Mouse (Mus musculus): Measurements from ENCODE around the gene Sv2b. TPM values are rescaled to one million over a fixed set of nuclear protein-coding genes. Genes with fewer than 3 reads are reported as not detected.

Gene Sv2b
- polyA plus RNA-seq, 1 experiment: not detected

DNA sequence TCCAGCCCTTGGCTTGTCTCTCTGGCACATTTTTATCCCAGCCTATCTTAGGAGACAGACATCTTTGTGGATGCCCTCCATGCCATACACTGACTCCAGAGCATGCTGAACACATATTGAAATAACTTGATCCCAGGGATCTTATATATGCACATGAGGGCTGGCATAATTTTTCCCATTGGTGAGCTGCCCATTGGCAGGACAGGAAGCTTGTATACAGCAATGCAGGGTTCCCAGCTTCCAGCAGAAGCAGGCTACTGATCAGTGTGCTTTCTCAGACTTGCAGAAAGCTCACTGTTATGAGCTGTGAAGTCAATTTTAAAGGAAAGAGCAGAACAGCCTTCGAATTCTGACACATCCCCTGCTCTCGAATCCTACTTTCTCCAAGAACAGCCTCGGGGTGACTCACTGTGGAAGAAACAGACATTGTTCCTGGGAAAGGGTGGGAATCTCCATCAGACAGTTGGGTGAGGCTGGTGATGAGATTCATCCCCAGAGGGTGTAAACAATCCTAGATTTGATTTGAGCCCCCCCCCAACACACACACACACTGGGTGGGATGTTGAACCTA is 26.9 kb downstream of the Sv2b start:
- WGBS: 66% methylated on average over 3 of the region's 3 CpGs
- Histone ChIP-seq H3K4me3 (replicated peaks; ENCODE audit: control insufficient read depth, low read depth, low read length) (no peak overlapping the region), H3K27ac (ENCODE audit: control insufficient read depth, insufficient read depth, low read depth, low read length, poor library complexity) (no peak overlapping the region), H3K4me1 (ENCODE audit: control insufficient read depth, insufficient read depth, low read length) (no peaks in the 10 kb centered on the region)
- no peak for TF ChIP-seq POLR2A (IDR thresholded peaks at IDR 0.05; ENCODE audit: borderline replicate concordance, control insufficient read depth, low read depth, low read length)
- TF ChIP-seq CTCF (IDR thresholded peaks at IDR 0.05; ENCODE audit: control insufficient read depth, insufficient read depth, low read length): no peak

DNA sequence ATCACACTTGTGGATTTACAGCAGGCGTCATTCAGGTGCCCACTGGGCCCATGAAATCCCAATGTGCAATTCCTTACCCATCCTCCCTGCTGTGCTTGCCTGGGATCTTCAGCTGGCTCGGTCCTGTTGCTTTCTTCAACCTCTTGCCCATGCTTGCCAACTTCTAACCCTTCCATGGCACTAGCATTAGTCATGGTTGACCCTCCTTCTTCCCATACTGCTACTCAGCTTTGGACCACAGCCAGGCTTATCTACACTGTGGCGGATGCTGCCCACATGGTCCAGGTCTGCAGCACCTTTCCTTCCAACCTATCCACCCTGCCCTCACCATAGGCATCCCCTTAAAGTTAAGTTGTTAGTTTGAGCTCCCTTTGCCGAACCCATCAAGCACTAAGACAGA is 28.0 kb downstream of the Sv2b start:
- no peak overlapping the region for H3K4me3 ChIP-seq (replicated peaks; ENCODE audit: control insufficient read depth, low read depth, low read length)
- no peaks in the 10 kb centered on the region for H3K4me1 ChIP-seq (ENCODE audit: control insufficient read depth, insufficient read depth, low read length)
- WGBS: 78% methylated on average over 4 of the region's 4 CpGs
- TF ChIP-seq CTCF (IDR thresholded peaks at IDR 0.05; ENCODE audit: control insufficient read depth, insufficient read depth, low read length): no peak
- TF ChIP-seq POLR2A (IDR thresholded peaks at IDR 0.05; ENCODE audit: borderline replicate concordance, control insufficient read depth, low read depth, low read length): no peak
- H3K27ac ChIP-seq (ENCODE audit: control insufficient read depth, insufficient read depth, low read depth, low read length, poor library complexity): no peak overlapping the region

DNA sequence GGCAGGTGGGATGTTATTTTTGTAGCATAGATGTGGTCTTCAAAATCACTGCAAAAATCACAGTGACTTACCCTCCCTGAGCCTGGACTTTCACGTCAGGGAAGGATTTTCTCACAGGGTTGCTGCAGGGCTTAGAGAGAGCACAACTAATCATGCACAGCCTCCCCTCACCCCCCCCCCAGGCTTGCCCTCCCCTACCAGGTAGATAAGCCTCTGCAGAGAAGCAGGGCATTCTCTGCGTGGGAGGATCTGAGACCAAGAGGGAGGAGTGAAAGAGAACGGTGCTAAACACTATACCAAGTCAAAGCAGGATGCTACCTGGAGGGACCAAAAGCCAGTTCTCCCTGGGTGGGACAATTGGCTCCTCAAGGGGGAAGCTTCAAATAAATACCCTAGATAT is 31.2 kb downstream of the Sv2b start:
- H3K4me1 ChIP-seq (ENCODE audit: control insufficient read depth, insufficient read depth, low read length): no peaks in the 10 kb centered on the region
- H3K27ac ChIP-seq (ENCODE audit: control insufficient read depth, insufficient read depth, low read depth, low read length, poor library complexity): no peak overlapping the region
- TF ChIP-seq CTCF (IDR thresholded peaks at IDR 0.05; ENCODE audit: control insufficient read depth, insufficient read depth, low read length) (no peak), POLR2A (IDR thresholded peaks at IDR 0.05; ENCODE audit: borderline replicate concordance, control insufficient read depth, low read depth, low read length) (no peak)
- 37% methylated on average over 3 of the region's 3 CpGs for WGBS
- H3K4me3 ChIP-seq (replicated peaks; ENCODE audit: control insufficient read depth, low read depth, low read length): no peak overlapping the region

DNA sequence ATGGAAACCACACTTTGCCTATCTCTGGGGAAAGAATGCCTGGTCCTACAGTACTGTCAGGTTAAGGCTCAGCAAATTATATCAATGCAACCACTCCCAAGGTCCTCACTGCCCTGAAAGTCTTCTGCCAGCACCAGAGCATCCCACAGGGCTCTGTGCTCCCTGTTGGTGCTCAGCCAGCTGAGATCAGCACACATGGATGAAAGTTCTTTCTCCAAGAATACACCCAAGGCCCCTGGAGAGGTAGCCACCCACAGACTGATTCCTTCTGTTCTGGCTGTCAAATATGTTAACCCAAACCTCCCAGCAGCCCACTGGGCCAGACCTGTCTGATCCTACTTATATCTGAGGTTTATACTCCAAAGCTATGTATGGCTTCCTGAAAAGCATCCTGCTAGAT is 32.3 kb downstream of the Sv2b start:
- Histone ChIP-seq H3K4me1 (ENCODE audit: control insufficient read depth, insufficient read depth, low read length) (no peaks in the 10 kb centered on the region), H3K4me3 (replicated peaks; ENCODE audit: control insufficient read depth, low read depth, low read length) (no peak overlapping the region), H3K27ac (ENCODE audit: control insufficient read depth, insufficient read depth, low read depth, low read length, poor library complexity) (no peak overlapping the region)
- TF ChIP-seq CTCF (IDR thresholded peaks at IDR 0.05; ENCODE audit: control insufficient read depth, insufficient read depth, low read length) (no peak), POLR2A (IDR thresholded peaks at IDR 0.05; ENCODE audit: borderline replicate concordance, control insufficient read depth, low read depth, low read length) (no peak)

DNA sequence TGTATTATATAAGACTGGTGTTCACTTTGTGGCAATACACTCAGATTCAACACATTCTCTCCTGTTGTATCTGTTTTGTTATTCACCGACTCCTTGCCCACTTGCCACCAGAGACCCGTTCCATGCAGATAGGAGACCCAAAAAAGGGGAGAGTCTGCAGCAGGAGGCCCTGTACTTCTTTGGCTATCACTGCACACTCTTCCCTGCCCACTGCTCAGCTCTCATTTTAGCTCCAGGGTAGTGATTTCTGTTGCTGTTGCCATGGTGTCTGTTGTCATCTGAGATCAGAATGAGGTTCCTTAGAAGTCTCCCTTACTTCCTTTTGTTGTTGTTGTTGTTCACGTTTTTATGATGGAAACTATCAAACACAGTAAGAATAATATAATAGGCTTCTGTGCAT is 34.5 kb downstream of the Sv2b start:
- 64% methylated on average over 3 of the region's 3 CpGs for WGBS
- no peak for TF ChIP-seq POLR2A (IDR thresholded peaks at IDR 0.05; ENCODE audit: borderline replicate concordance, control insufficient read depth, low read depth, low read length)
- no peak for TF ChIP-seq CTCF (IDR thresholded peaks at IDR 0.05; ENCODE audit: control insufficient read depth, insufficient read depth, low read length)
- Histone ChIP-seq H3K27ac (ENCODE audit: control insufficient read depth, insufficient read depth, low read depth, low read length, poor library complexity) (no peak overlapping the region), H3K4me1 (ENCODE audit: control insufficient read depth, insufficient read depth, low read length) (no peaks in the 10 kb centered on the region), H3K4me3 (replicated peaks; ENCODE audit: control insufficient read depth, low read depth, low read length) (no peak overlapping the region)

DNA sequence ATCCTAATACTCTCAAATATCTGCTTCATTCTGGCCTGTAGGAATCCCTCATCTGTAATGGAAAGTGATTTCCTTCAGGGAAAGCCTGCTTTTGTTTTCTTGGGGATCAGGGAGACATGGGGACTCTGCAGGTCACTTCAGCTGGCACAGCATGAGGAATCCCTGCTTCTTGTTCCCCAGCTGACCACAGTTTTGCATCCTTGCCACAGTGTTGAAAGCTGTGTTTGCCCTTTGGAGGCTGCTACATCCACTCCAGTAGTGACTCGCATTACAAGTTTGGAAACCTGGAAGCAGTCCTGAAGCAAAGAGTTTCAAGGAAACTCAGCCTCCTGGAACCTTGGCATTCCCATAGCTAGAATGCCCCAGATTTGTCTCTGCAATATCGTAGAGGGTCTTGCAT is 35.4 kb downstream of the Sv2b start:
- WGBS: 76% methylated on average over 2 of the region's 2 CpGs
- TF ChIP-seq POLR2A (IDR thresholded peaks at IDR 0.05; ENCODE audit: borderline replicate concordance, control insufficient read depth, low read depth, low read length) (no peak), CTCF (IDR thresholded peaks at IDR 0.05; ENCODE audit: control insufficient read depth, insufficient read depth, low read length) (no peak)
- Histone ChIP-seq H3K27ac (ENCODE audit: control insufficient read depth, insufficient read depth, low read depth, low read length, poor library complexity) (no peak overlapping the region), H3K4me1 (ENCODE audit: control insufficient read depth, insufficient read depth, low read length) (no peaks in the 10 kb centered on the region), H3K4me3 (replicated peaks; ENCODE audit: control insufficient read depth, low read depth, low read length) (no peak overlapping the region)

DNA sequence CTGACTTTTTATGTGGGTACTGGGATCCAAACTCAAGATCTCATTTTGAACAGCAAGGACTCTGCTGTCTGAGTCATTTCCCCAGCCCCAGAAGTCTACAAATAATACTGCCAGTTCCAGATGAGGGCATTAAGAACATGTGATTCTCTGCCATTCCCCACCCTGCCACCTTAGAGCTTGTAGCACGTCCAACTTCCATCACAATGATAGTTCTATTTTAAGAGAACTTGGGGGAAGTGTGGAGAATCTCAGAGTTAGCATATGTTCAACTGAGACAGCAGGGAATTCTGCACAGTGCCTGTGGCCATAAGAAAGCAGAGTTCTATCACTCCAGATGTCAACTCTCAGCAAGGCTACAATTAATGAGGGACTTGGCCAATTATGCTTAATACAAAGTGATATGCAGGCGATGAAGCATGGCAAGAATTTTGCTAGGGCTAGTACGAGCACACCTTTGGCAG is 37.1 kb downstream of the Sv2b start:
- Histone ChIP-seq H3K27ac (ENCODE audit: control insufficient read depth, insufficient read depth, low read depth, low read length, poor library complexity) (no peak overlapping the region), H3K4me1 (ENCODE audit: control insufficient read depth, insufficient read depth, low read length) (no peaks in the 10 kb centered on the region), H3K4me3 (replicated peaks; ENCODE audit: control insufficient read depth, low read depth, low read length) (no peak overlapping the region)
- TF ChIP-seq CTCF (IDR thresholded peaks at IDR 0.05; ENCODE audit: control insufficient read depth, insufficient read depth, low read length): no peak
- TF ChIP-seq POLR2A (IDR thresholded peaks at IDR 0.05; ENCODE audit: borderline replicate concordance, control insufficient read depth, low read depth, low read length): no peak
- WGBS: 52% methylated on average over 3 of the region's 3 CpGs

DNA sequence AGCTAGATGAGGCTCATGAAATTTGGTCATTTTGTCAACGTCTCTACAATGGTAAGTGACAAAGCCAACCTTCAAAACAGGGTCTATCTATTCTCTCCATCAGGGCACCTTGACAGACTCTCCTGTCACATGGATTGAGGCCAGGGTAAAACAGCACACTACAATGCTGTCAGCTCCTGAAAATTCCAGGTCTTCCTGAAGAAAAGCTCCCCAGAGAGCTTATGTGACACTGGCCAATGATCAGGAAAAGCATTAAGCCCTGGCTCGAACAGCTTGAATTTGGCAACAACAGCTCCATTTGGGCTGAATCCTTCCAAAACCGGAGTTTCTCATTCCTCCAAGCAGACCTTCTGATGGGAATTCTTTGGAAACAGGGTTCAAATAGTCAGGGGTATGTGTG is 37.8 kb downstream of the Sv2b start:
- TF ChIP-seq POLR2A (IDR thresholded peaks at IDR 0.05; ENCODE audit: borderline replicate concordance, control insufficient read depth, low read depth, low read length) (no peak), CTCF (IDR thresholded peaks at IDR 0.05; ENCODE audit: control insufficient read depth, insufficient read depth, low read length) (no peak)
- no peak overlapping the region for H3K4me3 ChIP-seq (replicated peaks; ENCODE audit: control insufficient read depth, low read depth, low read length)
- 73% methylated on average over 3 of the region's 3 CpGs for WGBS
- H3K4me1 ChIP-seq (ENCODE audit: control insufficient read depth, insufficient read depth, low read length): no peaks in the 10 kb centered on the region
- no peak overlapping the region for H3K27ac ChIP-seq (ENCODE audit: control insufficient read depth, insufficient read depth, low read depth, low read length, poor library complexity)

DNA sequence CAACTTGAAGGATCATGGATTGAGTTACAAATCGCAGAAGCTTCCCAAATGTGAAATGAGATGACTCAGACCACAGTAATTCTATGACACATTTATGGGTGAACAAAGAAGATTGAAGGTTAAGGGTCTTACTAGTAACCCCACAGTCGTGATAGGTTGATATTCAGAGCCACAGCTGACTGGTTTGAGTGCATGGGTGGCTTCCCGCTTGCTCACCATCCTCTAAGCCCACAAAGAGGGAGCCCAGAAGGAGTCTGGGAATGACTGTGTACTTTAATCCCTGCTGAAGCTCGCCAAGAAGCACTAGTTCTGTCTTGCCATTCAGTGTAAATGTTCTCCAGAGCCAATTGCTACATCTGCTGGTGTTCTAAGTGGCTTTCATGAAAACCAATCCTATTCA is 41.8 kb downstream of the Sv2b start:
- no peak for TF ChIP-seq POLR2A (IDR thresholded peaks at IDR 0.05; ENCODE audit: borderline replicate concordance, control insufficient read depth, low read depth, low read length)
- no peak for TF ChIP-seq CTCF (IDR thresholded peaks at IDR 0.05; ENCODE audit: control insufficient read depth, insufficient read depth, low read length)
- Histone ChIP-seq H3K4me3 (replicated peaks; ENCODE audit: control insufficient read depth, low read depth, low read length) (no peak overlapping the region), H3K4me1 (ENCODE audit: control insufficient read depth, insufficient read depth, low read length) (no peaks in the 10 kb centered on the region), H3K27ac (ENCODE audit: control insufficient read depth, insufficient read depth, low read depth, low read length, poor library complexity) (no peak overlapping the region)
- WGBS: 63% methylated on average over 4 of the region's 4 CpGs

Data from bone marrow, adult 2 months (tissue).